Mouse (Mus musculus): ENCODE data around the gene Cnnm1. TPM values are rescaled to one million over a fixed set of nuclear protein-coding genes. Genes with fewer than 3 reads are reported as not detected.
"Not testable (repeated sequence)": the region's sequence is repeated elsewhere in the genome, so short reads cannot be mapped to it uniquely, and the experiment has no call there.

The Cnnm1 gene
- polyA plus RNA-seq, 1 experiment from 2014 or later: 0.91 TPM

DNA sequence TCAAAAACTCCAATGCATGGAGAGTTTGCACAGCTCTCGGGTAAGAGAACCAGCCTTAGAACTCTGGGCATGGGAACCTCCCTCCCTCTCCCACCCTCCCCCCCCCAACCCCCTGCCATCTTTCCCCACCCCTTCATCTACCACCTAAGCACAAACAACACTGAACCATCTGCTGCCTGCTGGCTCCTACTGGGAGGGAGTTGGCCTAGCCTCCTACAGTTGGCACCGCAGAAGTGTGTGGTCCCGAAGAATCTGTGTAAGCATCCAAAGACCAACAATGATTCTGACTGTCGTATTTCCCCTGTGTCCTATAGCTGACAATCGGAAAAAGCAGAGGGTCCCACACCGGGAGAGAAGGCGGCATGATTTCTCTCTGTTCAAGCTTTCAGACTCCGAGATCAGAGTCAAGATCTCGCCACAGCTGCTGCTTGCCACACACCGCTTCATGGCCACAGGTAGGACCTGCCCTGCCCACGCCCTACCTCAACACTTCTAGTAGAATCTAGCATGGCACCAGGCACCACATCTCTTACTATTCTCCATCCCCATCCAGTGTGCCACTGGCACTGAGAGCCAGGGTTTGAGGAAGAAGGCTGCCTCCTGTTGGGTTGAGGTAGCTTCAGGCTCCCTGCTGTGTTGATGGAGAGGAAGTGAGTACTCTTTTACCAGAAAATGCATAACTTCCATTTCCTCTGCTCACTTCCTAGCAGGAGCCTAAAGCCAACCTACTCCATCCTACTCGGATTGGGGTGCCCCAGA, 27.9 kb downstream of the Cnnm1 start:
- no peak overlapping the region for H3K27ac ChIP-seq
- no peaks in the 10 kb centered on the region for H3K9me3 ChIP-seq
- no peaks in the 10 kb centered on the region for H3K36me3 ChIP-seq
- no peak overlapping the region for H3K9ac ChIP-seq
- WGBS: 87% methylated on average over 12 of the region's 12 CpGs
- H3K4me2 ChIP-seq (replicated peaks): no peak overlapping the region
- no peaks in the 10 kb centered on the region for H3K4me1 ChIP-seq
- H3K4me3 ChIP-seq: no peak overlapping the region
- no peaks in the 10 kb centered on the region for H3K27me3 ChIP-seq (replicated peaks)
- no peak for ATAC-seq (ENCODE audit: low FRiP score, low read depth)

DNA sequence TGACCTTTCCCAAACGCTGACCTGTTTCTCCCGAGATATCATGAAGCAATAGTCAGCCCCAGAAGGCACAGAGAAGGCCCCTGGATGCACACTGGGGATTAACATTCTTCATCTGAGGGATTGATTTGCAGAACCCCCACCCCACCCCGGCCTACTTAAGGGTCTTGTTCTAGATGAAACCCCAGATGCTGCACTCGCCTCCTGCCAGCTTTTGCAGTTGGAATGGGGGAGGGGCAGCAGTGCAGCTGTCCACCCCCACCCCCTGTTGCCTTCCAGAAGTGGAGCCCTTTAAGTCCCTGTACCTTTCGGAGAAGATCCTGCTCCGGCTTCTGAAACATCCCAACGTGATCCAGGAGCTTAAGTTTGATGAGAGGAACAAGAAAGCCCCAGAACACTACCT, 29.1 kb downstream of the Cnnm1 start:
- no peak overlapping the region for H3K27ac ChIP-seq
- H3K4me1 ChIP-seq: no peaks in the 10 kb centered on the region
- no peak overlapping the region for H3K4me3 ChIP-seq
- no peak for ATAC-seq (ENCODE audit: low FRiP score, low read depth)
- H3K36me3 ChIP-seq: no peaks in the 10 kb centered on the region
- no peaks in the 10 kb centered on the region for H3K27me3 ChIP-seq (replicated peaks)
- no peaks in the 10 kb centered on the region for H3K9me3 ChIP-seq
- no peak overlapping the region for H3K9ac ChIP-seq
- no peak overlapping the region for H3K4me2 ChIP-seq (replicated peaks)
- whole genome bisulfite sequencing: 72% methylated on average over 7 of the region's 7 CpGs

DNA sequence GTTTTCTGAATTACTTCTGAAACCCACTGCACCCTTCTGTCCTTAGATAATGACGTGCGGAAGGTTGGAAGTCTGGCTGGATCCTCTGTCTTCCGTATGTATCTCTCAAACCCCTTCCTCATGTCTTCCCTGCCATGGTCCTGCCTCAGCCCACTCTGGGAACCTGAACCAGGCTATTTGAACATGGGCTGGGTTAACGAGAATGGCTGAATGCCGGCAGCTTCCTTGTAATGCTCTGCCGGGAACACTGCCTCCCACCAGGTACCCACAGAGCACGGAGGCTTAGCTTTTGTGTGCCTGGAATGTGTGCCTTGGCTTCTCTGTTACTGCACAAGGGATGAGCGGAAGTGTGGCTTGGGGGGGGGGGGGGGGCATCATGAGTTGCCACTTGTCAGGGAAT, 32.1 kb downstream of the Cnnm1 start:
- no peaks in the 10 kb centered on the region for H3K9me3 ChIP-seq
- no peaks in the 10 kb centered on the region for H3K4me1 ChIP-seq
- ATAC-seq (ENCODE audit: low FRiP score, low read depth): no peak
- H3K4me2 ChIP-seq (replicated peaks): no peak overlapping the region
- no peaks in the 10 kb centered on the region for H3K36me3 ChIP-seq
- H3K4me3 ChIP-seq: no peak overlapping the region
- WGBS: 74% methylated on average over 8 of the region's 8 CpGs
- H3K27ac ChIP-seq: no peak overlapping the region
- H3K9ac ChIP-seq: no peak overlapping the region
- H3K27me3 ChIP-seq (replicated peaks): no peaks in the 10 kb centered on the region

DNA sequence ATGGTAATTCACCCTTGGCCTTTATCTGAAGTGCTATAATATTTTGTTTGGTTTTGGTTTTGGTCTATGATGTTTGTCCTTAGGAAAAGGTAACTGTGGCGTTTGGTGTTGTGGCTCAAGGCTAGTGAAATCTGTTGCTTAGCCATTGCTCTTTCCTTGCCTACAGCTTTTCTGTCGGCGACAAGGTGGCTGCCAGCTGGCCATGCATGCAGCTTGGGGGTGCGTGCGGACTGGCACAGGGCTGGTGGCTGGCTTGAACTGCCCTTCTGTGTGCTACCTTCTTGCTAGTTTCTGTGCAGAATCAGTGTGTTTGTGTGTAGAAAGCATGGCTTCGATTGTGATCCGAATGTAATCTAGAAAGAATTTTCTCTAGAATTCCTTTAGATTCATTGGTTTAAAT, 32.5 kb downstream of the Cnnm1 start:
- no peak overlapping the region for H3K27ac ChIP-seq
- H3K36me3 ChIP-seq: no peaks in the 10 kb centered on the region
- WGBS: 94% methylated on average over 7 of the region's 7 CpGs
- H3K4me2 ChIP-seq (replicated peaks): no peak overlapping the region
- no peak for ATAC-seq (ENCODE audit: low FRiP score, low read depth)
- H3K9me3 ChIP-seq: no peaks in the 10 kb centered on the region
- no peaks in the 10 kb centered on the region for H3K27me3 ChIP-seq (replicated peaks)
- no peak overlapping the region for H3K9ac ChIP-seq
- no peak overlapping the region for H3K4me3 ChIP-seq
- no peaks in the 10 kb centered on the region for H3K4me1 ChIP-seq

DNA sequence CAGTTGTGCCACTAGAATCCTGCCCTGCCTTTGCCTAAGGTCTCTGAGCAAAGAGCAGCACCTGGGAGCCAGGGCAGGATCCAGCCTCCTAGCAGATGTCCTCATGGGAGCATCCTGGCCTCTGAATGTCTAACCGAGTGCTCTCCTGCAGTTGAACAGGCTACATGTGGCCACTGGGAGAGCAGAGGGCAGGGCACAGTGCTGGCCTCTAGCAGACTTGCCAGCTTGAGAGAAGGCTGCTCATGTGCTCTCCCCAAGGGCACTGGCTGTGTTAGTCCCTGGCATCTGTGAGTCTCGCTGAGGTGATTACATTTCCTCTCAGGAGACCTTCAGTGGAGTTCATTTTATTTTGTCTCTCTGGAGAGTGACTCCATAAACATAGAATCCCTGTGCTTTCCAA, 35.4 kb downstream of the Cnnm1 start:
- Histone ChIP-seq H3K4me3 (no peak overlapping the region), H3K9me3 (no peaks in the 10 kb centered on the region), H3K27me3 (replicated peaks) (no peaks in the 10 kb centered on the region), H3K9ac (no peak overlapping the region), H3K4me2 (replicated peaks) (no peak overlapping the region), H3K27ac (no peak overlapping the region), H3K4me1 (no peaks in the 10 kb centered on the region), H3K36me3 (no peaks in the 10 kb centered on the region)
- ATAC-seq (ENCODE audit: low FRiP score, low read depth): no peak
- 61% methylated on average over 2 of the region's 2 CpGs for WGBS

DNA sequence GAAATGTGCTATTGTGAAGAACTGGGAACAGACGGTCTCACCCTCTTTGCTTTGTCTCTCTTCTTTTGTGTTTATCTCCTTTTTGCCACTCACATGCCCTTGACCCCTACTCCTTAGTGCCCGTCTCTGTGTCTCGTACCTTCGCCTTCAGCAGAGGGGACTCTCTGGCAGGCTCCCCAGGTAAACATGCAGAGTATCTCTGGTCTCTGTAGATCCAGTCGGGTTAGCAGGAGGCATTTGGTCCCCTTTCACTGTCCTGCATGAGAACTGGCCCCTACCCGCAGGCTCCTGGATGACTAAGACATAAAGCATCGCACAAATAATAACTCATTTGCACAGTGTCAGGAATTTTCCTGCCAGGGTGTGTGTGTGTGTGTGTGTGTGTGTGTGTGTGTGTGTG, 35.8 kb downstream of the Cnnm1 start:
- WGBS: 75% methylated on average over 7 of the region's 7 CpGs
- Histone ChIP-seq H3K27ac (no peak overlapping the region), H3K27me3 (replicated peaks) (no peaks in the 10 kb centered on the region), H3K9me3 (no peaks in the 10 kb centered on the region), H3K4me1 (no peaks in the 10 kb centered on the region), H3K4me2 (replicated peaks) (no peak overlapping the region), H3K4me3 (no peak overlapping the region), H3K9ac (no peak overlapping the region), H3K36me3 (no peaks in the 10 kb centered on the region)
- no peak for ATAC-seq (ENCODE audit: low FRiP score, low read depth)

DNA sequence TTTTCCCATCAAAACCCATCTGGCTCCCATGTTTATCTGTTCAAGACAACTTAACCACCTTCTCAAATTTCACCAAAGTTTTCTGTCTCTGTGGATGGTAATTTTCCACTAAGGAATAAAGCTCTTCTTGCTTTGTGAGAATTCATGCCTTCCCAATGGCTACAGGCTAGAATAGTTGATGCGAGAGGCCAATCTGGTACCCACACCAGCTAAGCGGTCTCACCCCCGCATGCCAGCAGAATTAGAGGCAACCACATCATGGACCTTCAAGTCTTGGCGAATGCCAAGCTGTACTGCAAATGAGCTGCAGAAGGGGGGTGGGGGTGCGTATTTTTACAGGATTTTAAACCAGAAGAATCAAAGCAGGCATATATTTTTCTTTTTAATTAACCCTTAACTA, 37.2 kb downstream of the Cnnm1 start:
- Histone ChIP-seq H3K9me3 (no peaks in the 10 kb centered on the region), H3K27ac (no peak overlapping the region), H3K4me2 (replicated peaks) (no peak overlapping the region), H3K36me3 (no peaks in the 10 kb centered on the region), H3K4me1 (no peaks in the 10 kb centered on the region), H3K9ac (no peak overlapping the region), H3K27me3 (replicated peaks) (no peaks in the 10 kb centered on the region), H3K4me3 (no peak overlapping the region)
- no peak for ATAC-seq (ENCODE audit: low FRiP score, low read depth)
- WGBS: 91% methylated on average over 5 of the region's 5 CpGs

DNA sequence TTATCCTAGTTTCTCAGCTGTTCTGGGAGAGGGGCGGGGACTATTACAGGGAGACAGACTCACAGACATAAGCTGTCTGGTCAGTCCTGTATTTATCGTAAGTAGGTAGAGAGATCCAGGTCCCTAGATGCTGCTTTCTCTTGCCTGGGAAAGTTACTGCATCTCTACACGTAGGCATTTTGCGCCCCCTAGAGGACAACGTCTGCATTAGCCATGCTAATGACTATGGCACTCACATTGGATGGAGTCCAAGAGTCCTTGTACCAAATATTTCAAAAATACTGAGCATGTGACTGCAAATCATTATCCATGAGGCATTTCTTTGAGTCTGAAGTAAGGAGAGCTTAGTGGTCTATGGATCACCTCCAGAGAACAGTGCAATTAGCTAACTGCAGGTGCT, 38.7 kb downstream of the Cnnm1 start:
- H3K9ac ChIP-seq: no peak overlapping the region
- no peaks in the 10 kb centered on the region for H3K4me1 ChIP-seq
- 23% methylated on average over 5 of the region's 5 CpGs for WGBS
- no peaks in the 10 kb centered on the region for H3K27me3 ChIP-seq (replicated peaks)
- ATAC-seq (ENCODE audit: low FRiP score, low read depth): no peak
- no peak overlapping the region for H3K27ac ChIP-seq
- no peak overlapping the region for H3K4me3 ChIP-seq
- no peak overlapping the region for H3K4me2 ChIP-seq (replicated peaks)
- no peaks in the 10 kb centered on the region for H3K36me3 ChIP-seq
- no peaks in the 10 kb centered on the region for H3K9me3 ChIP-seq

DNA sequence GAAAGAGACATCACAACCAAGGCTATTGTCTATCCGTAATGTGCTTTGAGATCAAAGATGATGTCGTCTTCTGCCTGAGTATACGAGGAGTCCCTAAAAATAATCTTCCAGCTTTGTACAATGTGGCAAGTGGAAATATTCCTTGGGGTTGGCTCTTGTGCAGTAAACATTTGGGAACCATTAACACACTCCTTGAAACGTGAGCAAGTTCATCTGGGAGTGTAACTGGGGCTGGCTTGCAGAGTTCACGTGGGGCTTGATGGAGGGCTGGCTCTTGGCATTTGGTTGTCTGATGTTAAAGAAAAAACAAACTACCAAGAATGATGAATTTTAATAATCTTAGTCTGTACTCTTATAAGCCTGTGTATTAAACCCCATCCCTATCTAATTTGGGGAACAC, 39.2 kb downstream of the Cnnm1 start:
- Histone ChIP-seq H3K4me1 (no peaks in the 10 kb centered on the region), H3K27me3 (replicated peaks) (no peaks in the 10 kb centered on the region), H3K36me3 (no peaks in the 10 kb centered on the region), H3K9me3 (no peaks in the 10 kb centered on the region), H3K9ac (no peak overlapping the region), H3K4me3 (no peak overlapping the region), H3K4me2 (replicated peaks) (no peak overlapping the region), H3K27ac (no peak overlapping the region)
- ATAC-seq (ENCODE audit: low FRiP score, low read depth): no peak
- 88% methylated on average over 5 of the region's 5 CpGs for WGBS

DNA sequence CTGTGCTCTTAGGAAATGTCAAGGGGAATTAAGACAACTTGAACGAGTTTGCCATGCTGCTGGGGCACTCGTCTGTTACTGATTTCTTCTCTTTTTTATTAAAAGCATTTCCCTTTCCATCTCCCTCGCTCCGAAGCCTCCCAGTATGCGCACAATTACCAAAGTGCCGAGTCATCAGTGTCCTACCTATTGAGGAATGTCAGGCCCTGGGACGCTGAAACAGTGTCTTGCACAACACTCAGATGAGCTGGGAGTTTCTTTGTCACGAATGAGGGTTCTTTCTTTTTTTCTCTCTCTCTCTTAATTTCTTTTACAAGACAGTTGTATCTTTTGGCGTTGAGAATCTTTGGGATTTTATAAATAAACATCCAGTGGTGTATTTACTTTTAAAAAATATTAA, 40.3 kb downstream of the Cnnm1 start:
- no peaks in the 10 kb centered on the region for H3K36me3 ChIP-seq
- H3K27me3 ChIP-seq (replicated peaks): no peaks in the 10 kb centered on the region
- H3K27ac ChIP-seq: no peak overlapping the region
- no peak overlapping the region for H3K4me3 ChIP-seq
- WGBS: 71% methylated on average over 9 of the region's 9 CpGs
- ATAC-seq (ENCODE audit: low FRiP score, low read depth): no peak
- H3K4me2 ChIP-seq (replicated peaks): no peak overlapping the region
- no peaks in the 10 kb centered on the region for H3K4me1 ChIP-seq
- no peak overlapping the region for H3K9ac ChIP-seq
- no peaks in the 10 kb centered on the region for H3K9me3 ChIP-seq

DNA sequence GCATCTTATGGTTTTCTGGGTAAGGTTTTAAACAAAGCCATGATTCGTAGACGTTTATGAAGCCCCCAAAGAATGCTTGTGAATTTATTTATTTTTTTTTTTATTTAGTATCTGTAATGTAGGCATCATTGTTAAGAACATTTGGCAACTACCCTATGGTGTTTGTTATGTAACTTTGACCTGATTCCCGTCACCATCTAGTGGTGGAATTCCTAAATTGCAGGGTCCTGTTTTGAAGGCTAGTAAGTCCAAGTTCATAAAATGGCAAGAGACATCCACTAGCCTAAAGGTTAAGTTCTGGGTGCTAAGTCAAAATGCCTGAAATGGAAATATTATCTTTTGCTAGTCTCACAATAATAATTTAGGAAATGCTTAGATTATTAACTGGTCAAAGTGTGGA, 47.2 kb downstream of the Cnnm1 start:
- no peaks in the 10 kb centered on the region for H3K4me1 ChIP-seq
- 43% methylated on average over 3 of the region's 3 CpGs for WGBS
- H3K27me3 ChIP-seq (replicated peaks): no peaks in the 10 kb centered on the region
- no peak overlapping the region for H3K27ac ChIP-seq
- no peaks in the 10 kb centered on the region for H3K9me3 ChIP-seq
- no peaks in the 10 kb centered on the region for H3K36me3 ChIP-seq
- H3K4me2 ChIP-seq (replicated peaks): no peak overlapping the region
- H3K9ac ChIP-seq: no peak overlapping the region
- H3K4me3 ChIP-seq: no peak overlapping the region
- ATAC-seq (ENCODE audit: low FRiP score, low read depth): no peak

DNA sequence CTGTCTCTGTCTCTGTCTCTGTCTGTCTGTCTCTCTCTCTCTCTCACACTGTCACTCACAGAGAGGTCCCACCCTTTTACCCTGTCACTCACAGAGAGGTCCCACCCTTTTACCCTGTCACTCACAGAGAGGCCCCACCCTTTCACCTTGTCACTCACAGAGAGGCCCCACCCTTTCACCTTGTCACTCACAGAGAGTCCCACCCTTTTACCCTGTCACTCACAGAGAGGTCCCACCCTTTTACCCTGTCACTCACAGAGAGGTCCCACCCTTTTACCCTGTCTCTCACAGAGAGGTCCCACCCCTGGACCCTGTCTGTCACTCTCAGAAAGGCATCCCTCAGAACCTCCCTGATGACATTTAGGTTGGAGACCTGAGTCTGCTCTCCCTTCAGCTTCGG, 53.1 kb downstream of the Cnnm1 start:
- not testable (repeated sequence) for ATAC-seq (ENCODE audit: low FRiP score, low read depth); H3K4me1 ChIP-seq; H3K4me2 ChIP-seq (replicated peaks); H3K9ac ChIP-seq; H3K27me3 ChIP-seq (replicated peaks); H3K4me3 ChIP-seq; H3K9me3 ChIP-seq; H3K36me3 ChIP-seq; H3K27ac ChIP-seq
- 85% methylated on average over 1 of the region's 1 CpGs for WGBS

DNA sequence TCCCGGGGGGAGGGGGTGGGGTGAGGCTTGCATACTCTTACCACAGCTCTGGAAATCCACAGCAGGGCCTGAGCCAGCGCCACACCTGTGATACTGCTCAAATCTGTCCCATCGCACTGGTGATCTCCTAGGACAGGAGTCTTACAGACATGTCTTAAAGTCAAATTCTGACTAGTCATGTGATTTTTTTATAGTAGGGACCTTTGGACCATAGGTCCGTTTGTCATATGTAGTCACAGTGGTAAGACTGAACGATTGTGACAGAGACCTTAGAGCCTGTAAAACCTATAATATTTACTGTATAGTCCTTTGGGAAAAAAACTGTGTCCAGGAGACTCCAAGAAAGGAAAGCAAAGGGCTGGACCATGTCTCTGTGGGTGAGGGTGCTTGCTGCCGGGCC, 53.6 kb downstream of the Cnnm1 start:
- no peak for ATAC-seq (ENCODE audit: low FRiP score, low read depth)
- no peak overlapping the region for H3K4me2 ChIP-seq (replicated peaks)
- no peak overlapping the region for H3K9ac ChIP-seq
- H3K9me3 ChIP-seq: no peaks in the 10 kb centered on the region
- H3K36me3 ChIP-seq: peaks cover 5% of the 10 kb centered on the region; the same call in 1 of the 2 replicates
- H3K27me3 ChIP-seq (replicated peaks): no peaks in the 10 kb centered on the region
- H3K4me3 ChIP-seq: no peak overlapping the region
- WGBS: 80% methylated on average over 6 of the region's 6 CpGs
- 0 out of 2 replicates have a peak, but pooled peaks cover 2% of the 10 kb centered on the region for H3K4me1 ChIP-seq
- H3K27ac ChIP-seq: no peak overlapping the region
